Mouse (Mus musculus) CH12.LX (cell line): ENCODE results near the gene Ern1. TPM values are rescaled to one million over a fixed set of nuclear protein-coding genes. Genes with fewer than 3 reads are reported as not detected.
A peak's percentile ranks its signal among the peaks of the same experiment; 100 is the strongest.

Experiments used
- DNase-seq: peaks from one replicate; pipeline ENCODE4 v3.0.0-alpha.2; 2013; ENCODE audit errors: extremely low read depth
- H3K27ac ChIP-seq: 2 replicates; pipeline ENCODE4 v1.5.1; 2012; ENCODE audit warnings: low read depth, mild to moderate bottlenecking, control low read depth, moderate library complexity; ENCODE audit not compliant: insufficient read depth
- H3K27me3 ChIP-seq: replicated peaks from 2 replicates; pipeline ENCODE3; 2012; ENCODE audit warnings: inconsistent platforms
- H3K36me3 ChIP-seq, 2 experiments: replicated peaks in 1 of 2; 2 replicates each; pipeline versions ENCODE3 to v1.6.1; 2012; ENCODE audit warnings: inconsistent platforms in 1 of 2, low read length in 1 of 2, mild to moderate bottlenecking in 1 of 2, mixed read lengths in 1 of 2, moderate library complexity in 1 of 2; ENCODE audit not compliant: control insufficient read depth in 1 of 2, insufficient read depth in 1 of 2
- H3K4me1 ChIP-seq, 2 experiments: 2 replicates each; pipeline ENCODE4 v1.6.1; 2012; ENCODE audit warnings: inconsistent platforms in 1 of 2, moderate library complexity in 1 of 2; ENCODE audit not compliant: insufficient read depth in 2 of 2, control insufficient read depth in 1 of 2
- H3K4me2 ChIP-seq: 2 replicates; pipeline ENCODE4 v1.6.1; 2012; ENCODE audit warnings: low read depth, mild to moderate bottlenecking, control low read depth; ENCODE audit not compliant: poor library complexity, insufficient read depth, severe bottlenecking
- H3K4me3 ChIP-seq, 3 experiments: fragments of 150-350 bp in 1 of 3; sonication (generic) in 1 of 3; replicated peaks in 1 of 3; 2 replicates each; pipeline versions ENCODE3 to v1.5.1; 2011 to 2012; ENCODE audit warnings: low read depth in 2 of 3, low read length in 2 of 3, mild to moderate bottlenecking in 2 of 3, moderate library complexity in 2 of 3, control low read depth in 1 of 3, improper control_type of control experiment in 1 of 3, inconsistent platforms in 1 of 3, mixed read lengths in 1 of 3; ENCODE audit not compliant: poor library complexity in 1 of 3
- H3K79me2 ChIP-seq: replicated peaks from 2 replicates; pipeline ENCODE4 v1.6.1; 2012; ENCODE audit warnings: mild to moderate bottlenecking, moderate library complexity; ENCODE audit not compliant: control insufficient read depth, poor library complexity, insufficient read depth, severe bottlenecking; ENCODE audit errors: extremely low read depth
- H3K9ac ChIP-seq: 2 replicates; pipeline ENCODE4 v1.6.1; 2012; ENCODE audit warnings: low read depth, mild to moderate bottlenecking, control low read depth, moderate library complexity; ENCODE audit not compliant: insufficient read depth
- H3K9me3 ChIP-seq: replicated peaks from 2 replicates; pipeline ENCODE3; 2012; ENCODE audit warnings: low read length, inconsistent platforms, mixed read lengths
- BHLHE40 ChIP-seq: IDR thresholded peaks from 2 replicates; pipeline ENCODE4 v1.6.1; 2011; ENCODE audit warnings: mild to moderate bottlenecking, low read depth, low read length, improper control_type of control experiment
- CHD1 ChIP-seq: IDR thresholded peaks from 2 replicates; pipeline ENCODE4 v1.6.1; 2012; ENCODE audit warnings: low read depth, low read length, improper control_type of control experiment, inconsistent platforms
- CHD2 ChIP-seq: IDR thresholded peaks from 2 replicates; pipeline ENCODE4 v1.6.1; 2011; ENCODE audit warnings: low read length, improper control_type of control experiment
- CTCF ChIP-seq, 2 experiments: IDR thresholded peaks in 1 of 2; conservative IDR thresholded peaks in 1 of 2; 2 replicates each; pipeline ENCODE4 v1.5.1; 2011 to 2012; ENCODE audit warnings: low read depth in 2 of 2, low read length in 2 of 2, improper control_type of control experiment in 1 of 2, inconsistent platforms in 1 of 2, mild to moderate bottlenecking in 1 of 2, moderate library complexity in 1 of 2
- E2F4 ChIP-seq: IDR thresholded peaks from 2 replicates; pipeline ENCODE4 v1.6.1; 2011; ENCODE audit warnings: low read depth, low read length, improper control_type of control experiment; ENCODE audit not compliant: insufficient replicate concordance
- ELF1 ChIP-seq: IDR thresholded peaks from 2 replicates; pipeline ENCODE4 v1.6.1; 2014; ENCODE audit warnings: low read depth, mild to moderate bottlenecking, inconsistent platforms, low read length, improper control_type of control experiment
- EP300 ChIP-seq: IDR thresholded peaks from 2 replicates; pipeline ENCODE4 v1.6.1; 2011; ENCODE audit warnings: low read length, improper control_type of control experiment
- ETS1 ChIP-seq: conservative IDR thresholded peaks from 2 replicates; pipeline ENCODE4 v1.6.1; 2012; ENCODE audit warnings: low read depth, mild to moderate bottlenecking, inconsistent platforms, low read length, improper control_type of control experiment, moderate library complexity
- GABPA ChIP-seq: IDR thresholded peaks from 2 replicates; pipeline ENCODE4 v1.6.1; 2012; ENCODE audit warnings: low read depth, low read length, improper control_type of control experiment, inconsistent platforms; ENCODE audit not compliant: insufficient replicate concordance
- HCFC1 ChIP-seq: IDR thresholded peaks from 2 replicates; pipeline ENCODE4 v1.6.1; 2012; ENCODE audit warnings: low read depth, mild to moderate bottlenecking, inconsistent platforms, low read length, improper control_type of control experiment
- IRF4 ChIP-seq: IDR thresholded peaks from 2 replicates; pipeline ENCODE4 v1.6.1; 2014; ENCODE audit warnings: low read depth, mild to moderate bottlenecking, inconsistent platforms, low read length, improper control_type of control experiment
- JUN ChIP-seq: IDR thresholded peaks from 2 replicates; pipeline ENCODE4 v1.6.1; 2011; ENCODE audit warnings: low read depth, mild to moderate bottlenecking, low read length, improper control_type of control experiment, moderate library complexity; ENCODE audit not compliant: insufficient read depth
- JUND ChIP-seq: conservative IDR thresholded peaks from 2 replicates; pipeline ENCODE4 v1.6.1; 2011; ENCODE audit warnings: low read depth, low read length, improper control_type of control experiment
- KAT2A ChIP-seq: IDR thresholded peaks from 2 replicates; pipeline ENCODE4 v1.6.1; 2012; ENCODE audit warnings: low read length, improper control_type of control experiment, inconsistent platforms; ENCODE audit not compliant: insufficient replicate concordance
- MAFK ChIP-seq: IDR thresholded peaks from 2 replicates; pipeline ENCODE4 v1.6.1; 2011; ENCODE audit warnings: low read length, improper control_type of control experiment; ENCODE audit not compliant: insufficient replicate concordance
- MAX ChIP-seq: IDR thresholded peaks from 2 replicates; pipeline ENCODE4 v1.6.1; 2011; ENCODE audit warnings: low read length, improper control_type of control experiment
- MAZ ChIP-seq: IDR thresholded peaks from 2 replicates; pipeline ENCODE4 v1.6.1; 2012; ENCODE audit warnings: low read depth, mild to moderate bottlenecking, inconsistent platforms, low read length, improper control_type of control experiment, moderate library complexity
- MEF2A ChIP-seq: IDR thresholded peaks from 2 replicates; pipeline ENCODE4 v1.6.1; 2014; ENCODE audit warnings: low read depth, mild to moderate bottlenecking, inconsistent platforms, low read length, improper control_type of control experiment, borderline replicate concordance
- MXI1 ChIP-seq: IDR thresholded peaks from 2 replicates; pipeline ENCODE4 v1.6.1; 2011; ENCODE audit warnings: mild to moderate bottlenecking, low read depth, low read length, improper control_type of control experiment
- MYC ChIP-seq: IDR thresholded peaks from 2 replicates; pipeline ENCODE4 v1.6.1; 2011; ENCODE audit warnings: low read depth, mild to moderate bottlenecking, improper control_type of control experiment, low read length
- NELFE ChIP-seq: IDR thresholded peaks from 2 replicates; pipeline ENCODE4 v1.6.1; 2011; ENCODE audit warnings: low read depth, low read length, improper control_type of control experiment
- NRF1 ChIP-seq: IDR thresholded peaks from 2 replicates; pipeline ENCODE4 v1.6.1; 2014; ENCODE audit warnings: low read depth, mild to moderate bottlenecking, inconsistent platforms, low read length, improper control_type of control experiment, moderate library complexity
- PAX5 ChIP-seq: IDR thresholded peaks from 2 replicates; pipeline ENCODE4 v1.6.1; 2012; ENCODE audit warnings: low read length, inconsistent platforms, mixed read lengths
- POLR2A ChIP-seq: IDR thresholded peaks from 2 replicates; pipeline ENCODE4 v1.6.1; 2011; ENCODE audit warnings: low read depth, mild to moderate bottlenecking, improper control_type of control experiment, low read length
- POLR2AphosphoS2 ChIP-seq: IDR thresholded peaks from 2 replicates; pipeline ENCODE4 v1.6.1; 2011; ENCODE audit warnings: low read depth, low read length, improper control_type of control experiment
- RAD21 ChIP-seq: IDR thresholded peaks from 2 replicates; pipeline ENCODE4 v1.6.1; 2011; ENCODE audit warnings: low read depth, mild to moderate bottlenecking, low read length, improper control_type of control experiment, moderate library complexity
- RCOR1 ChIP-seq: conservative IDR thresholded peaks from 2 replicates; pipeline ENCODE4 v1.6.1; 2012; ENCODE audit warnings: low read depth, mild to moderate bottlenecking, inconsistent platforms, low read length, improper control_type of control experiment
- SIN3A ChIP-seq: IDR thresholded peaks from 2 replicates; pipeline ENCODE4 v1.6.1; 2012; ENCODE audit warnings: low read length, improper control_type of control experiment, inconsistent platforms
- SMC3 ChIP-seq: IDR thresholded peaks from 2 replicates; pipeline ENCODE4 v1.6.1; 2011; ENCODE audit warnings: low read depth, low read length, improper control_type of control experiment
- TBP ChIP-seq: conservative IDR thresholded peaks from 2 replicates; pipeline ENCODE4 v1.6.1; 2011; ENCODE audit warnings: low read depth, low read length, improper control_type of control experiment
- TCF12 ChIP-seq: IDR thresholded peaks from 2 replicates; pipeline ENCODE4 v1.6.1; 2014; ENCODE audit warnings: low read depth, mild to moderate bottlenecking, inconsistent platforms, low read length, improper control_type of control experiment
- UBTF ChIP-seq: IDR thresholded peaks from 2 replicates; pipeline ENCODE4 v1.6.1; 2012; ENCODE audit warnings: low read depth, mild to moderate bottlenecking, inconsistent platforms, low read length, improper control_type of control experiment, moderate library complexity
- USF1 ChIP-seq: IDR thresholded peaks from 2 replicates; pipeline ENCODE4 v1.6.1; 2014; ENCODE audit warnings: low read depth, mild to moderate bottlenecking, inconsistent platforms, low read length, improper control_type of control experiment
- USF2 ChIP-seq: conservative IDR thresholded peaks from 2 replicates; pipeline ENCODE4 v1.6.1; 2011; ENCODE audit warnings: low read depth, low read length, improper control_type of control experiment
- ZC3H11A ChIP-seq: IDR thresholded peaks from 2 replicates; pipeline ENCODE4 v1.6.1; 2012; ENCODE audit warnings: low read depth, mild to moderate bottlenecking, inconsistent platforms, low read length, improper control_type of control experiment
- ZKSCAN1 ChIP-seq: IDR thresholded peaks from 2 replicates; pipeline ENCODE4 v1.6.1; 2012; ENCODE audit warnings: low read depth, inconsistent platforms, low read length, improper control_type of control experiment, borderline replicate concordance
- ZMIZ1 ChIP-seq: IDR thresholded peaks from 2 replicates; pipeline ENCODE4 v1.6.1; 2012; ENCODE audit warnings: low read depth, mild to moderate bottlenecking, inconsistent platforms, low read length, improper control_type of control experiment
- ZNF384 ChIP-seq: IDR thresholded peaks from 2 replicates; pipeline ENCODE4 v1.6.1; 2012; ENCODE audit warnings: low read depth, low read length, improper control_type of control experiment, inconsistent platforms
- dilution Hi-C: fragments of 300-500 bp; cut with MboI; formaldehyde crosslinking; loops from 2 replicates; pipeline ENCODE4 v1.14.3; 2020; ENCODE audit warnings: low sequenced_read_pairs; ENCODE audit not compliant: extremely low pct_unique_long_range_greater_than_20kb, extremely low pct_ligation_motif_present
- in situ Hi-C: fragments of 300-500 bp; cut with MboI; formaldehyde crosslinking; loops from 3 replicates; pipeline ENCODE4 v1.14.3; 2019; ENCODE audit warnings: low sequenced_read_pairs, low pct_ligation_motif_present, low pct_unique_long_range_greater_than_20kb, mixed read lengths
- polyA plus RNA-seq: library from polyadenylated mRNA; unstranded; fragments of >175 nt; gene quantifications from 2 replicates; pipeline ENCODE4 v1.2.1, GENCODE M21; 2012; ENCODE audit warnings: low read depth; ENCODE audit not compliant: insufficient read length
- total RNA-seq, 2 experiments: library from RNA; depleted of rRNA; stranded (reverse); fragments of 300-350 nt in 1 of 2; fragments of >200 nt in 1 of 2; gene quantifications; 2 replicates each; pipeline ENCODE4 v1.2.3; 2012 to 2014

Gene Ern1
- total and polyA plus RNA-seq, 3 experiments = 3.0 to 21.7 (median 7.7) TPM

DNA sequence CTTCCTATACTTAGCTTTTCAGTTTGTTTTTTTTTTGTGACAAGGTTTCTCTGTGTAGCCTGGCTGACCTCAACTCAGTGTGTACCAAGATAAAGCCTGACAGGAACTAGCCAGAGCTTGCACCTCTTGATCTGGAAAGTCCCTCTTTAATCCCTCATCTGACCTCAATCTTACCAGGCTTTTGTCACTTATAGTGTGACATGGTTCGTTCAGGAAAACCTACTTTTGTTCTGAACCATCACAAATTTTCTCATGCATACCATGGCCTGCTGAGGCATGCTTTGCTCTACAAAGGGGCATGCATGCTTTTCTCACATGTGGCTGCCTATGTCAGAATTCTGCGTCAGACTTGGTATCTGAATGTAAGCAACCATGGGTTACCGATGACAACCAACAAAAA, 71.3 kb downstream of the Ern1 start:
- H3K9ac ChIP-seq = 0 out of 2 replicates have a peak overlapping the region, but pooled peaks have one; percentile 15
- dilution Hi-C loops (no loop called here), in situ Hi-C loops (loop anchor here (5.0 kb wide), 1 partner anchor 66 kb away; no protein-coding TSS in a partner anchor)
- H3K27me3 ChIP-seq = no peaks in the 10 kb centered on the region
- peak; percentile 40 for DNase-seq
- no peak overlapping the region; the same call in 1 of the 2 replicates for H3K4me2 ChIP-seq
- peaks cover 70 to 81% of the 10 kb centered on the region in 2 experiments for H3K36me3 ChIP-seq
- H3K79me2 ChIP-seq = peaks cover 9% of the 10 kb centered on the region
- H3K27ac ChIP-seq = peak overlapping the region; percentile 92
- peaks cover 15 to 46% of the 10 kb centered on the region in 2 experiments for H3K4me1 ChIP-seq
- peak overlapping the region in 1 of 3 experiments; percentile 7 for H3K4me3 ChIP-seq
- no peaks in the 10 kb centered on the region for H3K9me3 ChIP-seq
- TF ChIP-seq SIN3A (peak; percentile 84; the same call in 1 of the 2 replicates), POLR2AphosphoS2 (peak; percentile 43; the same call in 1 of the 2 replicates), RCOR1 (peak; percentile 81; the same call in 1 of the 2 replicates), CHD2 (peak; percentile 41; the same call in 1 of the 2 replicates), JUND (peak; percentile 23; the same call in 1 of the 2 replicates), ZKSCAN1 (no peak), ETS1 (peak; percentile 90), CTCF (conservative IDR thresholded peaks at IDR 0.05 in 1 of 2, IDR thresholded peaks at IDR 0.05 in 1 of 2; ENCODE audit: low read depth in 2 of 2, low read length in 2 of 2) (no peak), JUN (peak; percentile 31; the same call in 1 of the 2 replicates), ELF1 (peak; percentile 62), ZC3H11A (no peak), HCFC1 (no peak), EP300 (peak; percentile 81), TCF12 (peak; percentile 76; the same call in 1 of the 2 replicates), SMC3 (no peak), NRF1 (no peak), PAX5 (no peak), MXI1 (peak; percentile 95), UBTF (no peak), CHD1 (peak; percentile 99), NELFE (no peak; the same call in 1 of the 2 replicates), TBP (no peak), RAD21 (no peak), KAT2A (no peak), IRF4 (peak; percentile 93), POLR2A (no peak), ZNF384 (peak; percentile 73), GABPA (no peak), USF2 (no peak), BHLHE40 (peak; percentile 95), MYC (peak; percentile 81; the same call in 1 of the 2 replicates), MEF2A (peak; percentile 83), USF1 (no peak), MAZ (no peak), E2F4 (no peak), ZMIZ1 (no peak), MAX (peak; percentile 80), MAFK (peak; percentile 30; the same call in 1 of the 2 replicates)
